Mouse (Mus musculus): ENCODE measurements at regions not wholly inside any gene's neighbourhood (a gene's known extent, or its start where the extent isn't known, plus 50 kb on each side); places are given as distances from the start of the nearest gene placed in this dataset.

GRCm38 (mm10) chr1:184562926-184563325 lies 169.5 kb downstream of the Hlx start:
- H3K36me3 ChIP-seq (ENCODE audit: insufficient read depth, low read length) = no peaks in the 10 kb centered on the region
- H3K27me3 ChIP-seq (ENCODE audit: insufficient read depth, low read length) = no peaks in the 10 kb centered on the region
- H3K4me3 ChIP-seq (replicated peaks; ENCODE audit: low read length) = no peak overlapping the region
- no peaks in the 10 kb centered on the region for H3K9me3 ChIP-seq (ENCODE audit: low read length)
- TF ChIP-seq POU5F1 (IDR thresholded peaks at IDR 0.05; ENCODE audit: borderline replicate concordance, low read length) = no peak
- TF ChIP-seq CTCF (conservative IDR thresholded peaks at IDR 0.05; ENCODE audit: low read length) = no peak
- TF ChIP-seq NANOG (IDR thresholded peaks at IDR 0.05; ENCODE audit: borderline replicate concordance, low read length) = no peak
- no peaks in the 10 kb centered on the region for H3K4me1 ChIP-seq (replicated peaks; ENCODE audit: low read depth, low read length)

GRCm38 (mm10) chr1:184562239-184562638 lies 170.2 kb downstream of the Hlx start:
- Histone ChIP-seq H3K4me3 (replicated peaks; ENCODE audit: low read length) (no peak overlapping the region), H3K36me3 (ENCODE audit: insufficient read depth, low read length) (no peaks in the 10 kb centered on the region), H3K27me3 (ENCODE audit: insufficient read depth, low read length) (no peaks in the 10 kb centered on the region), H3K4me1 (replicated peaks; ENCODE audit: low read depth, low read length) (no peaks in the 10 kb centered on the region), H3K9me3 (ENCODE audit: low read length) (peaks cover 4% of the 10 kb centered on the region; the same call in 1 of the 2 replicates)
- TF ChIP-seq CTCF (conservative IDR thresholded peaks at IDR 0.05; ENCODE audit: low read length) (no peak), NANOG (IDR thresholded peaks at IDR 0.05; ENCODE audit: borderline replicate concordance, low read length) (no peak), POU5F1 (IDR thresholded peaks at IDR 0.05; ENCODE audit: borderline replicate concordance, low read length) (no peak)

- no peaks in the 10 kb centered on the region for H3K27me3 ChIP-seq (ENCODE audit: insufficient read depth, low read length)
- no peaks in the 10 kb centered on the region for H3K36me3 ChIP-seq (ENCODE audit: insufficient read depth, low read length)
- no peaks in the 10 kb centered on the region for H3K4me1 ChIP-seq (replicated peaks; ENCODE audit: low read depth, low read length)
- no peak for TF ChIP-seq NANOG (IDR thresholded peaks at IDR 0.05; ENCODE audit: borderline replicate concordance, low read length)
- no peak for TF ChIP-seq POU5F1 (IDR thresholded peaks at IDR 0.05; ENCODE audit: borderline replicate concordance, low read length)
- TF ChIP-seq CTCF (conservative IDR thresholded peaks at IDR 0.05; ENCODE audit: low read length) = no peak
- no peak overlapping the region for H3K4me3 ChIP-seq (replicated peaks; ENCODE audit: low read length)
- H3K9me3 ChIP-seq (ENCODE audit: low read length) = peaks cover 6% of the 10 kb centered on the region; the same call in 1 of the 2 replicates
These were observed 172.9 kb downstream of the Hlx start for GRCm38 (mm10) chr1:184559543-184559942.

GRCm38 (mm10) chr1:184553791-184554190 lies 178.6 kb downstream of the Hlx start:
- Histone ChIP-seq H3K4me1 (replicated peaks; ENCODE audit: low read depth, low read length) (no peaks in the 10 kb centered on the region), H3K9me3 (ENCODE audit: low read length) (peaks cover 6% of the 10 kb centered on the region; the same call in 1 of the 2 replicates), H3K27me3 (ENCODE audit: insufficient read depth, low read length) (no peaks in the 10 kb centered on the region; the same call in 1 of the 2 replicates), H3K4me3 (replicated peaks; ENCODE audit: low read length) (no peak overlapping the region), H3K36me3 (ENCODE audit: insufficient read depth, low read length) (no peaks in the 10 kb centered on the region)
- no peak for TF ChIP-seq POU5F1 (IDR thresholded peaks at IDR 0.05; ENCODE audit: borderline replicate concordance, low read length)
- no peak for TF ChIP-seq NANOG (IDR thresholded peaks at IDR 0.05; ENCODE audit: borderline replicate concordance, low read length)
- TF ChIP-seq CTCF (conservative IDR thresholded peaks at IDR 0.05; ENCODE audit: low read length) = no peak

- Histone ChIP-seq H3K36me3 (ENCODE audit: insufficient read depth, low read length) (no peaks in the 10 kb centered on the region), H3K4me3 (replicated peaks; ENCODE audit: low read length) (no peak overlapping the region), H3K27me3 (ENCODE audit: insufficient read depth, low read length) (no peaks in the 10 kb centered on the region; the same call in 1 of the 2 replicates), H3K4me1 (replicated peaks; ENCODE audit: low read depth, low read length) (no peaks in the 10 kb centered on the region), H3K9me3 (ENCODE audit: low read length) (no peaks in the 10 kb centered on the region)
- TF ChIP-seq NANOG (IDR thresholded peaks at IDR 0.05; ENCODE audit: borderline replicate concordance, low read length) (no peak), POU5F1 (IDR thresholded peaks at IDR 0.05; ENCODE audit: borderline replicate concordance, low read length) (no peak), CTCF (conservative IDR thresholded peaks at IDR 0.05; ENCODE audit: low read length) (no peak)
These were observed 181.9 kb downstream of the Hlx start for GRCm38 (mm10) chr1:184550491-184550890.

- Histone ChIP-seq H3K4me3 (replicated peaks; ENCODE audit: low read length) (no peak overlapping the region), H3K4me1 (replicated peaks; ENCODE audit: low read depth, low read length) (no peaks in the 10 kb centered on the region), H3K27me3 (ENCODE audit: insufficient read depth, low read length) (no peaks in the 10 kb centered on the region; the same call in 1 of the 2 replicates), H3K36me3 (ENCODE audit: insufficient read depth, low read length) (no peaks in the 10 kb centered on the region), H3K9me3 (ENCODE audit: low read length) (no peaks in the 10 kb centered on the region)
- TF ChIP-seq CTCF (conservative IDR thresholded peaks at IDR 0.05; ENCODE audit: low read length) = no peak
- TF ChIP-seq POU5F1 (IDR thresholded peaks at IDR 0.05; ENCODE audit: borderline replicate concordance, low read length) = no peak
- no peak for TF ChIP-seq NANOG (IDR thresholded peaks at IDR 0.05; ENCODE audit: borderline replicate concordance, low read length)
These were observed 184.7 kb downstream of the Hlx start for GRCm38 (mm10) chr1:184547650-184548235.

- TF ChIP-seq POU5F1 (IDR thresholded peaks at IDR 0.05; ENCODE audit: borderline replicate concordance, low read length) = no peak
- no peak for TF ChIP-seq NANOG (IDR thresholded peaks at IDR 0.05; ENCODE audit: borderline replicate concordance, low read length)
- TF ChIP-seq CTCF (conservative IDR thresholded peaks at IDR 0.05; ENCODE audit: low read length) = no peak
- Histone ChIP-seq H3K36me3 (ENCODE audit: insufficient read depth, low read length) (no peaks in the 10 kb centered on the region), H3K4me1 (replicated peaks; ENCODE audit: low read depth, low read length) (no peaks in the 10 kb centered on the region), H3K27me3 (ENCODE audit: insufficient read depth, low read length) (no peaks in the 10 kb centered on the region; the same call in 1 of the 2 replicates), H3K4me3 (replicated peaks; ENCODE audit: low read length) (no peak overlapping the region), H3K9me3 (ENCODE audit: low read length) (no peaks in the 10 kb centered on the region)
These were observed 186.2 kb downstream of the Hlx start for GRCm38 (mm10) chr1:184546140-184546661.

GRCm38 (mm10) chr1:184545111-184545510 lies 187.3 kb downstream of the Hlx start:
- TF ChIP-seq POU5F1 (IDR thresholded peaks at IDR 0.05; ENCODE audit: borderline replicate concordance, low read length) (no peak), CTCF (conservative IDR thresholded peaks at IDR 0.05; ENCODE audit: low read length) (no peak), NANOG (IDR thresholded peaks at IDR 0.05; ENCODE audit: borderline replicate concordance, low read length) (no peak)
- H3K4me3 ChIP-seq (replicated peaks; ENCODE audit: low read length) = no peak overlapping the region
- H3K27me3 ChIP-seq (ENCODE audit: insufficient read depth, low read length) = no peaks in the 10 kb centered on the region; the same call in 1 of the 2 replicates
- H3K4me1 ChIP-seq (replicated peaks; ENCODE audit: low read depth, low read length) = no peaks in the 10 kb centered on the region
- H3K36me3 ChIP-seq (ENCODE audit: insufficient read depth, low read length) = no peaks in the 10 kb centered on the region
- no peaks in the 10 kb centered on the region for H3K9me3 ChIP-seq (ENCODE audit: low read length)
